Mouse (Mus musculus) lung, adult 2 months (tissue): ENCODE results near the gene Fam78a.

Experiments used
- CTCF ChIP-seq: fragments of 200-500 bp; IDR thresholded peaks from 2 replicates; pipeline ENCODE4 v1.5.1; 2011; ENCODE audit warnings: mild to moderate bottlenecking, low read length, control low read depth; ENCODE audit not compliant: insufficient read depth
- POLR2A ChIP-seq: fragments of 200-500 bp; IDR thresholded peaks from 2 replicates; pipeline ENCODE4 v1.6.1; 2011; ENCODE audit warnings: low read depth, mild to moderate bottlenecking, control low read depth, low read length, borderline replicate concordance; ENCODE audit errors: extremely low read depth

GRCm38 (mm10) chr2:32057360-32057759 lies 27.3 kb downstream of the Fam78a start:
- TF ChIP-seq CTCF = no peak
- TF ChIP-seq POLR2A = no peak
